Mouse (Mus musculus): ENCODE measurements around the gene Vmn1r118. TPM values are rescaled to one million over a fixed set of nuclear protein-coding genes. Genes with fewer than 3 reads are reported as not detected.
"Not testable (repeated sequence)": the region's sequence is repeated elsewhere in the genome, so short reads cannot be mapped to it uniquely, and the experiment has no call there.

The Vmn1r118 gene
- polyA plus RNA-seq (2016; fragmentation: Nextera tagmentation; extraction: Ambion mirVana) = not detected in 2 replicates

DNA sequence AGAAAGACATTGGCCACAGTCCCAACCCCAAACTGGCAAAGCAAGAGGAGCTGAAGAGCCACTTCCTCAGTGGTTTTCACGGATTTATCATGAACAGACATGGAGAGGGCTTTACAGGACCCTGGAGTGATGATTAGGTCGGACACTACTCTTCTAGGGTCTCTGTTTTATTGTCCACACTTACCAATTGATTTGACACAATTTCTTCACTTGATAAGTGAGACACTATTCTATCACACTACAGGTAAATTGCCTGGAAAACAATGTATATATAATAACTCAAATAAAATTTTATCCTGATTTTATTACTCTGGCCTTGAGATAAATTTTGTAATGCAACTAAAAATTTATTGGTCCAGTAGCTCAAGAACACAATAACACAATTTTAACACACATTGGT is at the start of gene Vmn1r118:
TSS of gene Vmn1r118 (minus strand) at position 101 of the 400 bp plus-strand sequence.
- H3K27me3 ChIP-seq (ENCODE audit: low read depth, poor library complexity, severe bottlenecking); H3K36me3 ChIP-seq; H3K4me3 ChIP-seq; H3K9me3 ChIP-seq (replicated peaks); H3K27ac ChIP-seq; H3K4me1 ChIP-seq; DNase-seq (ENCODE audit: low spot score): not testable (repeated sequence)
- WGBS = no CpG with 5 or more reads among the region's 2 CpGs

DNA sequence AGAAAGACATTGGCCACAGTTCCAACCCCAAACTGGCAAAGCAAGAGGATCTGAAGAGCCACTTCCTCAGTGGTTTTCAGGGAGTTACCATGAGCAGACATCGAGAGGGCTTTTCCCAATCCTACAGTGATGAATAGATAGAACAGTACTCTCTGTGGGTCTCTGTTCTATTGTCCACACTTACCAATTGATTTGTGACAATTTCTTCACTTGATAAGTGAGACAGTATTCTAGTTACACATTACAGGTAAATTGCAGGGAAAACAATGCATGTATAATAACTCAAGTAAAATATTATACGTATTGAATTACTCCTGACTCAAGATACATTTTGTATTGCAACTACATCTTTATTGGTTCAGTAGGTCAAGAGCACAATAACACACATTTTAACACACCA is 28.1 kb downstream of the Vmn1r118 start, which contains the start of gene Vmn1r117:
TSS of gene Vmn1r117 (minus strand) at position 101 of the 400 bp plus-strand sequence.
- not testable (repeated sequence) for H3K4me1 ChIP-seq; H3K9me3 ChIP-seq (replicated peaks); H3K27ac ChIP-seq; H3K27me3 ChIP-seq (ENCODE audit: low read depth, poor library complexity, severe bottlenecking); H3K36me3 ChIP-seq; DNase-seq (ENCODE audit: low spot score); H3K4me3 ChIP-seq
- WGBS = no CpG with 5 or more reads among the region's 2 CpGs

DNA sequence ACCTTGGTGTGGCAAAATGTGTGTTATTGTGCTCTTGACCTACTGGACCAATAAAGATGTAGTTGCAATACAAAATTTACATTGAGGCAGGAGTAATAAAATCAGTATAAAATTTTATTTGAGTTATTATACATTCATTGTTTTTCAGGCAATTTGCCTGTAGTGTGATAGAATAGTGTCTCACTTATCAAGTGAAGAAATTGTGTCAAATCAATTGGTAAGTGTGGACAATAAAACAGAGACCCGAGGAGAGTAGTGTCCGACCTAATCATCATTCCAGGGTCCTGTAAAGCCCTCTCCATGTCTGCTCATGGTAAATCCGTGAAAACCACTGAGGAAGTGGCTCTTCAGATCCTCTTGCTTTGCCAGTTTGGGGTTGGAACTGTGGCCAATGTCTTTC is 40.2 kb downstream of the Vmn1r118 start, which contains the start of gene Vmn1r116:
TSS of gene Vmn1r116 (plus strand) at position 301 of the 400 bp plus-strand sequence.
- not testable (repeated sequence) for H3K4me1 ChIP-seq; H3K27me3 ChIP-seq (ENCODE audit: low read depth, poor library complexity, severe bottlenecking); H3K9me3 ChIP-seq (replicated peaks); H3K27ac ChIP-seq; DNase-seq (ENCODE audit: low spot score); H3K4me3 ChIP-seq; H3K36me3 ChIP-seq
- WGBS = 72% methylated on average over 3 of the region's 3 CpGs

Other genes starting within 250 kb of the Vmn1r118 start
- gene Vmn1r107, start 243.4 kb downstream of the Vmn1r118 start, polyA plus RNA-seq (2016; fragmentation: Nextera tagmentation; extraction: Ambion mirVana) = not detected in 2 replicates
- not detected in 2 replicates for gene Vmn1r111, start 209.1 kb downstream of the Vmn1r118 start, polyA plus RNA-seq (2016; fragmentation: Nextera tagmentation; extraction: Ambion mirVana)
- not detected in 2 replicates for gene Gm10668, start 181.7 kb downstream of the Vmn1r118 start, polyA plus RNA-seq (2016; fragmentation: Nextera tagmentation; extraction: Ambion mirVana)
- gene Vmn1r112, start 141.2 kb downstream of the Vmn1r118 start, polyA plus RNA-seq (2016; fragmentation: Nextera tagmentation; extraction: Ambion mirVana) = not detected in 2 replicates
- not detected in 2 replicates for gene Vmn1r113, start 125.1 kb downstream of the Vmn1r118 start, polyA plus RNA-seq (2016; fragmentation: Nextera tagmentation; extraction: Ambion mirVana)
- not detected in 2 replicates for gene Vmn1r114, start 100.2 kb downstream of the Vmn1r118 start, polyA plus RNA-seq (2016; fragmentation: Nextera tagmentation; extraction: Ambion mirVana)
- gene Vmn1r115, start 67.4 kb downstream of the Vmn1r118 start, polyA plus RNA-seq (2016; fragmentation: Nextera tagmentation; extraction: Ambion mirVana) = not detected in 2 replicates
- not detected in 2 replicates for gene Vmn1r116, start 40.1 kb downstream of the Vmn1r118 start, polyA plus RNA-seq (2016; fragmentation: Nextera tagmentation; extraction: Ambion mirVana)
- gene Vmn1r117, start 28.2 kb downstream of the Vmn1r118 start, polyA plus RNA-seq (2016; fragmentation: Nextera tagmentation; extraction: Ambion mirVana) = not detected in 2 replicates
- gene Vmn1r119, start 100.1 kb upstream of the Vmn1r118 start, polyA plus RNA-seq (2016; fragmentation: Nextera tagmentation; extraction: Ambion mirVana) = not detected in 2 replicates
- gene Vmn1r120, start 141.4 kb upstream of the Vmn1r118 start, polyA plus RNA-seq (2016; fragmentation: Nextera tagmentation; extraction: Ambion mirVana) = not detected in 2 replicates
- gene Vmn1r121, start 186.2 kb upstream of the Vmn1r118 start, polyA plus RNA-seq (2016; fragmentation: Nextera tagmentation; extraction: Ambion mirVana) = not detected in 2 replicates
- gene Vmn1r122, start 221.8 kb upstream of the Vmn1r118 start, polyA plus RNA-seq (2016; fragmentation: Nextera tagmentation; extraction: Ambion mirVana) = not detected in 2 replicates
- not detected in 2 replicates for gene Vmn1r123, start 249.8 kb upstream of the Vmn1r118 start, polyA plus RNA-seq (2016; fragmentation: Nextera tagmentation; extraction: Ambion mirVana)